Mouse (Mus musculus): ENCODE results near the gene Plcg1.

GRCm38 (mm10) chr2:160729436-160729835 lies 1.7 kb upstream of the Plcg1 start:
- TF ChIP-seq CTCF (IDR thresholded peaks at IDR 0.05; ENCODE audit: low read depth) (no peak), EP300 (IDR thresholded peaks at IDR 0.05; ENCODE audit: low read depth) (no peak)

All from heart, postnatal 0 days (tissue).